Mouse (Mus musculus) intestine, postnatal 0 days (tissue): ENCODE results near the gene Fubp1. TPM values are rescaled to one million over a fixed set of nuclear protein-coding genes. Genes with fewer than 3 reads are reported as not detected.
A peak's percentile ranks its signal among the peaks of the same experiment; 100 is the strongest.
"Not testable (repeated sequence)": the region's sequence is repeated elsewhere in the genome, so short reads cannot be mapped to it uniquely, and the experiment has no call there.

ENCODE experiments used
- ATAC-seq: fragments of 200-750 bp; cut with Nextera tagmentation; 2 replicates; pipeline ENCODE4 v1.8.0; 2017; ENCODE audit warnings: mild to moderate bottlenecking, moderate TSS enrichment, moderate library complexity
- H3K27ac ChIP-seq: fragments of 300-500 bp; sonication (generic); 2 replicates; pipeline ENCODE4 v1.5.1; 2014; ENCODE audit warnings: mild to moderate bottlenecking, low read depth, low read length, moderate library complexity
- H3K27me3 ChIP-seq: fragments of 300-500 bp; sonication (generic); replicated peaks from 2 replicates; pipeline ENCODE4 v1.6.1; 2014; ENCODE audit warnings: low read length, mixed read lengths; ENCODE audit not compliant: control insufficient read depth, insufficient read depth
- H3K36me3 ChIP-seq: fragments of 300-500 bp; sonication (generic); 2 replicates; pipeline ENCODE4 v1.6.1; 2014; ENCODE audit warnings: mild to moderate bottlenecking, moderate library complexity; ENCODE audit not compliant: control insufficient read depth, insufficient read depth
- H3K4me1 ChIP-seq: fragments of 300-500 bp; sonication (generic); replicated peaks from 2 replicates; pipeline ENCODE4 v1.6.1; 2014; ENCODE audit warnings: antibody characterized with exemption, low read length, mixed read lengths; ENCODE audit not compliant: control insufficient read depth, insufficient read depth
- H3K4me2 ChIP-seq: fragments of 300-500 bp; sonication (generic); replicated peaks from 2 replicates; pipeline ENCODE4 v1.6.1; 2014; ENCODE audit warnings: low read depth, mild to moderate bottlenecking, moderate library complexity
- H3K4me3 ChIP-seq: fragments of 300-500 bp; sonication (generic); 2 replicates; pipeline ENCODE4 v1.5.1; 2014; ENCODE audit warnings: low read depth, low read length
- H3K9ac ChIP-seq: fragments of 300-500 bp; sonication (generic); 2 replicates; pipeline ENCODE4 v1.6.1; 2014; ENCODE audit warnings: mild to moderate bottlenecking, low read depth, low read length
- H3K9me3 ChIP-seq: fragments of 300-500 bp; sonication (generic); 2 replicates; pipeline ENCODE4 v1.6.1; 2016; ENCODE audit warnings: mixed run types; ENCODE audit not compliant: control insufficient read depth
- CTCF ChIP-seq: sonication (generic); IDR thresholded peaks from 2 replicates; pipeline ENCODE4 v1.5.1; 2016; ENCODE audit warnings: low read depth, mild to moderate bottlenecking, control low read depth, antibody characterized with exemption, moderate library complexity
- WGBS: fragments of 180-500 bp; shearing (Covaris S2); extraction: QIAGEN DNeasy Blood & Tissue Kit; methylation state at CpG from one replicate; pipeline ENCODE4 v1.1.7; 2014; 5-methylcytosine and 5-hydroxymethylcytosine counted together
- polyA plus RNA-seq: library from polyadenylated mRNA; unstranded; fragments of >200 nt; fragmentation: Nextera tagmentation; extraction: Ambion mirVana; gene quantifications from 2 replicates; pipeline ENCODE4 v1.2.1, GENCODE M21; 2015

The Fubp1 gene
- polyA plus RNA-seq, 1 experiment from 2014 or later = 60.6 TPM

DNA sequence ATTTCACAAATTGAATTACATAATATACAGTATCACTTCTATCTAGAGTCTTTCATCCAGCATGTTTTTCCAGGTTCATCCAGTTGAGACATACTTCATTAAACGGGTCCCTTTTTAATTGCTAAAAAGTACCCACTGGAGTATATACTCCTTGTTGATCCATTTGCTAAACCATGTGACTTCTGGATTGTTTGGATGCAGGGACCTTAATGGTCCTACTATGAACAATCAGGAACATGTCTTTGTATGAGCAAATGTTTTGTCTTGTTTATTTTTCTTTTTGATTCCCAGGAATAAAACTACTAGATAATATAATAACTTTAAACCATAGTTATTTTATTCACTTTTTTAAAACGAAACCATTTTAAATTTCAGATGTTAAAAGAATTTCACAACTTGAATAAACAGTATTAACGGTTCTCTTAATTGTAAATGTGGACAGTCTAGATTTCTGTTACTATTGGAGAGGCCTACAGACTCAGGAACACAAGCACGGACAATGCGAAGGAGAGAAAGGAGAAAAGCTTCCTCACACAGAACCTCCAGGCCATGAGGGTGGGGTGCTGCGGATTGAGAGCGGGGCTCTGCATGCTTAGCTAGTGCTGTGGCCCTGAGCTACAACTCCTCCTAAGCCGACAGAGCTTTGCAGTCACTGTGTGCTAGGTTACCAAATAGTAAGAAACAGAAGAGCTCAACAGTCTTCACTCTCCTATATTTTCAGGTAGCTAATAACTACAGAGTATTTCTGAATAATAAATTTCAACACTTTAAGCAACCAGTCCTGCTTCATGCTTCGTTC is 19.3 kb upstream of the Fubp1 start:
- peak overlapping the region; percentile 47 for H3K4me3 ChIP-seq
- H3K27ac ChIP-seq = no peak overlapping the region
- no peaks in the 10 kb centered on the region for H3K27me3 ChIP-seq
- 0 out of 2 replicates have a peak, but pooled peaks cover 7% of the 10 kb centered on the region for H3K36me3 ChIP-seq
- H3K4me2 ChIP-seq = peak overlapping the region; percentile 54
- no peaks in the 10 kb centered on the region for H3K4me1 ChIP-seq
- no peaks in the 10 kb centered on the region for H3K9me3 ChIP-seq
- H3K9ac ChIP-seq = no peak overlapping the region
- WGBS = 62% methylated on average over 9 of the region's 9 CpGs
- ATAC-seq = no peak
- TF ChIP-seq CTCF = no peak

DNA sequence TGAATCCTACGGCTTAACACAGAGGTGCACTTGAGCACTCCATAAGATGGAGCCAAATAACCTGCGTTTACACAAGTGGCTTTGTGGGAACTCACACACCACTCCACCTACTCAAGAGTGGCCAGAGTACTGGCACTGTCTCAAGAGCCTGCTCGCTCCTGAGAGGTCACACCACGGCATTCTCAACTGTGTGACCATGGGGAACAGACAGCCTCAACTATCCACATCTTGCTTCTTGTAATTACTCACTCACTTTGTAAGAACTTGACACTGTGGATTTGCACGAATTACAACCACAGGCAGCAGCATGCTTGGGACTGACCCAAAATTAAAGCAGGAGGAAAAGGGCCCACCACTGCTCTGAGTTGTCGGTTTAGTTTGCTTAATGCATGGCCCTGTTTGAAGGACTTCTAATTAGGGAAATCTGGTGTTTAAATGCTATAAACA is 18.4 kb upstream of the Fubp1 start:
- no peak for ATAC-seq
- no peaks in the 10 kb centered on the region for H3K9me3 ChIP-seq
- H3K4me2 ChIP-seq = peak overlapping the region; percentile 66
- peak; percentile 31; the same call in 1 of the 2 replicates for TF ChIP-seq CTCF
- H3K27ac ChIP-seq = peak overlapping the region; percentile 55
- peak overlapping the region; percentile 47 for H3K4me3 ChIP-seq
- H3K27me3 ChIP-seq = no peaks in the 10 kb centered on the region
- no peaks in the 10 kb centered on the region for H3K4me1 ChIP-seq
- peak overlapping the region; percentile 45; the same call in 1 of the 2 replicates for H3K9ac ChIP-seq
- H3K36me3 ChIP-seq = no peaks in the 10 kb centered on the region
- 11% methylated on average over 6 of the region's 6 CpGs for whole genome bisulfite sequencing

DNA sequence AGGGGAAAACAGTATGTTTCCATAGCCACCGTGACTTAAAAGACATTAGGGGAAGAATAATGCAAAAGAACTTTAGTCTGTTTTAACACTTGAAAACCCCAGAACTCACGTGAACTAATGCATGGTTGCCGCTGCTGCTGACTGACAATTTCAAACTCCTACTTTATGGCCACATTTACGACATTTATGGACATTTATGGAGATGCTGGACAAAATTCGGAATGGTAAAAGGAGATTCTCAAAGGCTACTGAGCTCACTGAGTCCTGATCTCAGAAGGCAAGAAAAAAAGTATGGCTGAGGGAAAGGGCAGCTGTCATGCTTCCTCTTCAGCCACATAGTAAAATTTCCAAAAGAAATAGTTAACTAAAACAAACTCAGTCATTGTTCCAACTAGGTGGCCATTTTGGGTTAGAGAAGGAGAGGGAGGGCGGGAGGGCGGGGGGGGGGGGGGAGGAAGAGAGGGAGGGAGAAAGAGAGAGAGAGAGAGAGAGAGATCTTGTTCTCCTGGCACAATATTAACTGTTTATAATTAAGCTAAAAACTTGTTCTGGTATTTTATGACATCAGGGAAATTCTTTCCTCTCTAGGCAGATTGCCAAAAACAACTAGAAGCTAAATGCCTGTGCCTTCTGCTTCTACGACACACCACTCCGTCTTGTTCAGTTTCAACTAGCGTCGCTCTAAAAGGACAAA is 17.8 kb upstream of the Fubp1 start:
- Histone ChIP-seq H3K27ac (peak overlapping the region; percentile 55), H3K4me1 (no peaks in the 10 kb centered on the region), H3K4me3 (peak overlapping the region; percentile 47), H3K9me3 (no peaks in the 10 kb centered on the region), H3K9ac (peak overlapping the region; percentile 45), H3K27me3 (no peaks in the 10 kb centered on the region), H3K4me2 (peak overlapping the region; percentile 66), H3K36me3 (no peaks in the 10 kb centered on the region)
- WGBS = 6% methylated on average over 9 of the region's 11 CpGs
- no peak for TF ChIP-seq CTCF
- 0 out of 2 replicates have a peak, but pooled peaks have one; percentile 41 for ATAC-seq

DNA sequence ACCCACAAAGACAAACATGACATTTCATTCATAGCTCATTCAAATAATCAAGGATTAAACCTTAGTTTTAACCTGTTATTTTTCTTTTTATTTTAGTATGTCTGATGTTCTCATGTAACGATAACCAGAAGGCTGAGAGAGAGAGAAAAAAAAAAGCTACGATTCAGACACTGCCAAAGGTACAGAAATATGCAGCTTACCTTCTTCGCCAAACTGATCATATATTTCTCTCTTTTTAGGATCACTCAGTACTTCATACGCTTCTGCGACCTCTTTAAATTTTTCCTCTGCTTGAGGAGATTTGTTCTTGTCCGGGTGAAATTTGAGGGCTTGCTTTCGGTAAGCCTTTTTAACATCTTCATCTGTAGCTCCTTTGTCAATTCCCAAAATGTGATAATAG is 17.0 kb upstream of the Fubp1 start:
- no peaks in the 10 kb centered on the region for H3K27me3 ChIP-seq
- H3K36me3 ChIP-seq = no peaks in the 10 kb centered on the region
- H3K4me3 ChIP-seq = peak overlapping the region; percentile 64
- TF ChIP-seq CTCF = no peak
- no peaks in the 10 kb centered on the region for H3K4me1 ChIP-seq
- no peaks in the 10 kb centered on the region for H3K9me3 ChIP-seq
- peak overlapping the region; percentile 66 for H3K4me2 ChIP-seq
- peak overlapping the region; percentile 77 for H3K27ac ChIP-seq
- peak overlapping the region; percentile 54 for H3K9ac ChIP-seq
- under 1% methylated on average over 7 of the region's 7 CpGs for WGBS
- ATAC-seq = no peak

DNA sequence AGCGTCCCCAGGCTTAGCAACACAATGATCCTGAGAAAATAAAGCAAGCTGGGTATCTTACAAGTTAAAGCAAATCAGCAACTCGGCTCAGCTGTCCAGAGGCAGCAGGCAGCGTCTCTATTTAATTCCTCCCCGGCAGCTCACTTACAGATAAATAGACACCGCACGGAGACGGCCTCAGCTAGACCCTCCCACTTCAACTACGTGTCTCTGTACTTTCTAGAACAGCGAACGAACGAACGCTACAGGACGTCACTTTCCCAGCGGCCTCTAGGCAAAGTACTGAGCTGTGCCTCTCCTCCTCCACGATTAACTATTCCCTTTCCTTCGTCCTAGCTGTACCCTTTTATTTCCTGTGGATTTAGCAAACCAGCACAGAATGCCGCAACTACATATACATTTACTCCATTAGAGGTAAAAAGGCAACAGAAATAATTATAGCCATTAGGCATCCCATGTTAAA is 16.6 kb upstream of the Fubp1 start:
- under 1% methylated on average over 17 of the region's 17 CpGs for WGBS
- TF ChIP-seq CTCF = peak; percentile 39; the same call in 1 of the 2 replicates
- H3K36me3 ChIP-seq = no peaks in the 10 kb centered on the region
- peak overlapping the region; percentile 66 for H3K4me2 ChIP-seq
- peak overlapping the region; percentile 64 for H3K4me3 ChIP-seq
- no peaks in the 10 kb centered on the region for H3K4me1 ChIP-seq
- ATAC-seq = peak; percentile 94
- H3K9ac ChIP-seq = peak overlapping the region; percentile 54
- no peaks in the 10 kb centered on the region for H3K27me3 ChIP-seq
- peak overlapping the region; percentile 77 for H3K27ac ChIP-seq
- no peaks in the 10 kb centered on the region for H3K9me3 ChIP-seq

DNA sequence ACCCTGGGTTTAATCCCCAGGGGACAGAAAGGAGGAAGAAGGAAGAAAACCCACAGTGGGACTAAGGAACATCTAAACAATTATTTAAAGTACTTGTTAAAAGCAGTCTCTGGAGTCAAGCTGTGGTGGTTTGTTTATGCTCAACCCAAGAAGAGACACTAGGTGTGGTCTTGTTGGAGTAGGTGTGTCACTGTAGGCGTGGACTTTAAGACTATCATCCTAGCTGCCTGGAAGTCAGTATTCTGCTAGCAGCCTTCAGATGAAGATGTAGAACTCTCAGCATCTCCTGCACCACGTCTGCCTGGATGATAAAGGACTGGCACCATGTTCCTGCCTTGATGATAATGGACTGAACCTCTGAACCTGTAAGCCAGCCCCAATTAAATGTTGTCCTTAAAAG is 13.0 kb upstream of the Fubp1 start:
- H3K27me3 ChIP-seq, ATAC-seq, H3K9me3 ChIP-seq, H3K4me1 ChIP-seq, H3K27ac ChIP-seq, H3K4me2 ChIP-seq, H3K36me3 ChIP-seq, H3K9ac ChIP-seq, H3K4me3 ChIP-seq: not testable (repeated sequence)
- 24% methylated on average over 2 of the region's 2 CpGs for WGBS
